Mouse (Mus musculus): Measurements from ENCODE around the gene Bloc1s1.

DNA sequence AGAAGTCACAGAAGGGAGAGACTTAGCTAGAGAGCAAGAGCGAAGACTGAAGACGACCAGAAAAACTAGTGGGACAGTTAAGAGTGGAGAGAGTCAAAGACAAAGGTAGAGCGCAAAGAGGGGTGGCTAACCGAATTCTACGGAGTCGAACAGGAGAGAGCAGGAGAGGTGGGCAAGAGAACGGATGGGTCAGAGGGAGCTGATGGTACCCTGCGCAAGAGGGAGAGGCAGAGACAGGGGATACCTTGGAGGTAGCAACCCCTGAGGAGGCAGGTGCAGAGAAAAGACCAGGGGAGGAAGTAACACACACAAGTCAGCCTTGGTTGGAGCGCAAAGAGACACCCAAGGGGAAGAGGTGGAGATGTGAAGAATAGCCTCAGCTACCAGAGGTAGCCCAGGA lies 31.6 kb downstream of the Bloc1s1 start:
- no peak for TF ChIP-seq CTCF (IDR thresholded peaks at IDR 0.05; ENCODE audit: low read depth, low read length)
- TF ChIP-seq POLR2A (IDR thresholded peaks at IDR 0.05; ENCODE audit: borderline replicate concordance, low read depth, low read length), result no peak
